Mouse (Mus musculus) liver, embryonic 11.5 days (tissue): Measurements from ENCODE around the gene Fgd3. TPM values are rescaled to one million over a fixed set of nuclear protein-coding genes. Genes with fewer than 3 reads are reported as not detected.

Experiments used
- ATAC-seq: fragments of 200-750 bp; cut with Nextera tagmentation; replicated peaks from 2 replicates; pipeline ENCODE4 v1.8.0; 2017; ENCODE audit warnings: moderate number of reproducible peaks, mild to moderate bottlenecking, moderate TSS enrichment, moderate library complexity; ENCODE audit not compliant: low FRiP score
- DNase-seq: peaks from one replicate; pipeline ENCODE4 v3.0.0-alpha.2; 2017; ENCODE audit warnings: low spot score
- H3K27ac ChIP-seq: fragments of 300-500 bp; sonication (generic); 2 replicates; pipeline ENCODE4 v1.5.1; 2014; ENCODE audit warnings: mild to moderate bottlenecking, low read depth, low read length, control low read depth
- H3K27me3 ChIP-seq: fragments of 300-500 bp; sonication (generic); replicated peaks from 2 replicates; pipeline ENCODE4 v1.6.1; 2014; ENCODE audit warnings: low read length, mixed read lengths; ENCODE audit not compliant: control insufficient read depth, insufficient read depth
- H3K36me3 ChIP-seq: fragments of 300-500 bp; sonication (generic); 2 replicates; pipeline ENCODE4 v1.6.1; 2014; ENCODE audit warnings: mild to moderate bottlenecking, low read length, moderate library complexity, mixed read lengths; ENCODE audit not compliant: control insufficient read depth, insufficient read depth
- H3K4me1 ChIP-seq: fragments of 300-500 bp; sonication (generic); replicated peaks from 2 replicates; pipeline ENCODE4 v1.6.1; 2014; ENCODE audit warnings: low read length, mixed read lengths; ENCODE audit not compliant: control insufficient read depth, insufficient read depth
- H3K4me2 ChIP-seq: fragments of 300-500 bp; sonication (generic); 2 replicates; pipeline ENCODE4 v1.6.1; 2014; ENCODE audit warnings: mild to moderate bottlenecking, control low read depth, moderate library complexity
- H3K4me3 ChIP-seq: fragments of 300-500 bp; sonication (generic); 2 replicates; pipeline ENCODE4 v1.5.1; 2014; ENCODE audit warnings: low read depth, low read length, control low read depth
- H3K9ac ChIP-seq: fragments of 300-500 bp; sonication (generic); 2 replicates; pipeline ENCODE4 v1.6.1; 2014; ENCODE audit warnings: low read depth, low read length, control low read depth
- H3K9me3 ChIP-seq: fragments of 300-500 bp; sonication (generic); 2 replicates; pipeline ENCODE4 v1.6.1; 2016; ENCODE audit warnings: low read length, inconsistent platforms, mixed read lengths; ENCODE audit not compliant: control insufficient read depth
- WGBS: fragments of 180-500 bp; shearing (Covaris S2); extraction: QIAGEN DNeasy Blood & Tissue Kit; methylation state at CpG from one replicate; pipeline ENCODE4 v1.1.7; 2014; 5-methylcytosine and 5-hydroxymethylcytosine counted together
- polyA plus RNA-seq: library from polyadenylated mRNA; unstranded; fragments of >200 nt; fragmentation: Nextera tagmentation; extraction: Ambion mirVana; gene quantifications from 2 replicates; pipeline ENCODE4 v1.2.1, GENCODE M21; 2014

The Fgd3 gene
- polyA plus RNA-seq, 1 experiment from 2014 or later = 0.92 TPM

DNA sequence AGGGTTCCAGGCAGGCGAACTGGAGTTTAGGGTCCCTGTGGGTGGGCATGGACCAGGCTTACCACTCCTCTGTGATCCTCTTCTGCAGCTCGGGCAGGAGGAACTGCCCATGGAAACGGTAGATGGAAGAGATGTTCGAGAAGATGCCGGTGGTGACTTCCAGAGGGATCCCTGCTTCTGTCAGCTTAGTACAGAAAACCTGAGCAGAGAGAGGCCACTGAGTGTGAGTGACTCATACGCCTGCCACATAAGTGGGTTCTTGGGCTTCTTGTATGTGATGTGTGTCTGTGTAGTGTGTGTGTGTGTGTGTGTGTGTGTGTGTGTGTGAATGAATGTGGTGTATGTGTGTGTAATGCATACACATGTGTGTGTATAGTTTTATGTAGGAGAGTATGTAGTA lies 32.9 kb downstream of the Fgd3 start:
- Histone ChIP-seq H3K9me3 (peaks cover 4% of the 10 kb centered on the region; the same call in 1 of the 2 replicates), H3K4me3 (no peak overlapping the region), H3K27ac (no peak overlapping the region), H3K36me3 (no peaks in the 10 kb centered on the region), H3K4me1 (no peaks in the 10 kb centered on the region), H3K9ac (no peak overlapping the region), H3K4me2 (no peak overlapping the region), H3K27me3 (no peaks in the 10 kb centered on the region)
- WGBS = 85% methylated on average over 6 of the region's 6 CpGs
- ATAC-seq (no peak), DNase-seq (no peak)

- Histone ChIP-seq H3K4me2 (no peak overlapping the region), H3K27ac (no peak overlapping the region), H3K4me3 (no peak overlapping the region), H3K9ac (no peak overlapping the region), H3K27me3 (no peaks in the 10 kb centered on the region), H3K4me1 (no peaks in the 10 kb centered on the region), H3K36me3 (no peaks in the 10 kb centered on the region), H3K9me3 (peaks cover 4% of the 10 kb centered on the region; the same call in 1 of the 2 replicates)
- 75% methylated on average over 3 of the region's 3 CpGs for WGBS
- DNase-seq (no peak), ATAC-seq (no peak)
Observed at GRCm38 (mm10) chr13:49286750-49287149, 33.4 kb downstream of the Fgd3 start.

- Histone ChIP-seq H3K27me3 (no peaks in the 10 kb centered on the region), H3K4me3 (no peak overlapping the region), H3K9ac (no peak overlapping the region), H3K4me1 (no peaks in the 10 kb centered on the region), H3K4me2 (no peak overlapping the region), H3K27ac (no peak overlapping the region), H3K9me3 (no peaks in the 10 kb centered on the region), H3K36me3 (no peaks in the 10 kb centered on the region)
- ATAC-seq (no peak), DNase-seq (no peak)
- WGBS = 67% methylated on average over 9 of the region's 9 CpGs
Observed at GRCm38 (mm10) chr13:49283686-49284085, 36.4 kb downstream of the Fgd3 start.

- Histone ChIP-seq H3K9ac (no peak overlapping the region), H3K4me3 (no peak overlapping the region), H3K27me3 (no peaks in the 10 kb centered on the region), H3K9me3 (no peaks in the 10 kb centered on the region), H3K36me3 (no peaks in the 10 kb centered on the region), H3K27ac (no peak overlapping the region), H3K4me2 (no peak overlapping the region), H3K4me1 (no peaks in the 10 kb centered on the region)
- ATAC-seq = no peak; the same call in 1 of the 2 replicates
- WGBS = 53% methylated on average over 2 of the region's 2 CpGs
- DNase-seq = no peak
Observed at GRCm38 (mm10) chr13:49282168-49282567, 37.9 kb downstream of the Fgd3 start.

DNA sequence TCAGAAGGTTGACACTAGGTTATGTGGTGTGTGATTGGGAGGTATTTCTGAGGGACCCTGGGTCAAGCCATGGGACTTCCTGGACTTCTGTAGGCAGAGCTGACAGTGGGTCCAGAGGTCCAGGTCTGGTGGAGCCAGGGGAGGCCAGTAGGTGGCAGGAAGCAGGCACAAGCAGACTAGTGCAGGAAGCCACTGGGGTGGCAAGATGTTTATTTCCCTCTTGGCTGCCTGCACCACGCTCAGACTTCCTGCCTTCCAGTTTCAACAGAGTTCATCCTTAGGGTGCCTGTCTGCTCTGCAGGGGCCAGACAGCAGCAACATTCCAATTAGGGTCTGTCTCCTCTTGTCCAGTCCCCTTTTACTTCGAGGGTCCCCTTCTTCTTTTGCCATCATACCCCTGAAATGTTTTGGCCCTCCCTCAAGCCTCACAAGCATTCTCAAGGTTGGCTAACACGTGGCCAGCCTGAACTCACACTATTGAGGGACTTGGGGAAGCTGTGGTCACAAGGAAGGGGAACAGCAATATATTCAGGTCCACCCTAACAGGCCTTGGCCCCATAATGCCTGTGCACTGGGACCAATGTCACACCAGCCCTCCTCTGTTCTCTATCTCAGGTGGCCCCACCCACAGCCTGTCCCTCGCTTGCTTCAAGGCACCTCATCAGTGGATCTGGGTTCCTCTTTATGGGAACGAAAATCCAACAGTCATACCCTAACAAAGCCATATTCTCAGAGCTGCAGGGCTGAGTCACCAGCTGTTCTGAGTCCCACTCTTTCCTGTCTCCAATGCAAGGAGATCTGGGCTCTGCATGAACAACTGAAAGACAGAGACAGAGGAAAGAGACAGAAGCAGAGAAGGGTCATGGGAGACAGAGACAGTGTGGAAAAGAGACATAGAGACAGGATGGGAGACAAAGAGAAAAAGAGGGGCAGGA lies 48.0 kb downstream of the Fgd3 start:
- no peak overlapping the region for H3K4me3 ChIP-seq
- no peak for ATAC-seq

GRCm38 (mm10) chr13:49270500-49270899 lies 49.6 kb downstream of the Fgd3 start:
- no peak for ATAC-seq

More for the DNA sequence above, 48.0 kb downstream of the Fgd3 start:
- 52% methylated on average over 5 of the region's 5 CpGs for WGBS
- no peak for DNase-seq
- Histone ChIP-seq H3K27ac (0 out of 2 replicates have a peak overlapping the region, but pooled peaks have one; percentile 1), H3K9me3 (no peaks in the 10 kb centered on the region), H3K36me3 (no peaks in the 10 kb centered on the region), H3K4me1 (no peaks in the 10 kb centered on the region; the same call in 1 of the 2 replicates), H3K4me2 (no peak overlapping the region), H3K27me3 (no peaks in the 10 kb centered on the region), H3K9ac (no peak overlapping the region)

GRCm38 (mm10) chr13:49267645-49268044 lies 52.5 kb downstream of the Fgd3 start:
- no peak for DNase-seq
- ATAC-seq = no peak
- Histone ChIP-seq H3K4me3 (no peak overlapping the region), H3K27ac (no peak overlapping the region), H3K4me1 (no peaks in the 10 kb centered on the region; the same call in 1 of the 2 replicates), H3K36me3 (no peaks in the 10 kb centered on the region), H3K4me2 (no peak overlapping the region), H3K9me3 (no peaks in the 10 kb centered on the region), H3K9ac (no peak overlapping the region), H3K27me3 (no peaks in the 10 kb centered on the region)
- WGBS = 27% methylated on average over 2 of the region's 2 CpGs

More at GRCm38 (mm10) chr13:49270500-49270899, 49.6 kb downstream of the Fgd3 start:
- no peaks in the 10 kb centered on the region for H3K9me3 ChIP-seq
- no peak overlapping the region for H3K4me2 ChIP-seq
- no peak overlapping the region for H3K9ac ChIP-seq
- no peak overlapping the region for H3K27ac ChIP-seq
- DNase-seq = no peak
- WGBS = 81% methylated on average over 8 of the region's 8 CpGs
- H3K4me3 ChIP-seq = no peak overlapping the region
- H3K27me3 ChIP-seq = no peaks in the 10 kb centered on the region
- no peaks in the 10 kb centered on the region for H3K36me3 ChIP-seq
- H3K4me1 ChIP-seq = no peaks in the 10 kb centered on the region; the same call in 1 of the 2 replicates

- WGBS = 72% methylated on average over 15 of the region's 15 CpGs
- H3K9me3 ChIP-seq = no peaks in the 10 kb centered on the region
- H3K9ac ChIP-seq = no peak overlapping the region
- DNase-seq = no peak
- H3K4me2 ChIP-seq = no peak overlapping the region
- no peak overlapping the region for H3K4me3 ChIP-seq
- H3K27ac ChIP-seq = no peak overlapping the region
- no peaks in the 10 kb centered on the region for H3K36me3 ChIP-seq
- no peak for ATAC-seq
- H3K4me1 ChIP-seq = no peaks in the 10 kb centered on the region
- H3K27me3 ChIP-seq = no peaks in the 10 kb centered on the region
Observed at GRCm38 (mm10) chr13:49260036-49260722, 59.9 kb downstream of the Fgd3 start.
